Comparison of ENCODE assay signal across 8 mouse cellular contexts in the genomic region with DNA sequence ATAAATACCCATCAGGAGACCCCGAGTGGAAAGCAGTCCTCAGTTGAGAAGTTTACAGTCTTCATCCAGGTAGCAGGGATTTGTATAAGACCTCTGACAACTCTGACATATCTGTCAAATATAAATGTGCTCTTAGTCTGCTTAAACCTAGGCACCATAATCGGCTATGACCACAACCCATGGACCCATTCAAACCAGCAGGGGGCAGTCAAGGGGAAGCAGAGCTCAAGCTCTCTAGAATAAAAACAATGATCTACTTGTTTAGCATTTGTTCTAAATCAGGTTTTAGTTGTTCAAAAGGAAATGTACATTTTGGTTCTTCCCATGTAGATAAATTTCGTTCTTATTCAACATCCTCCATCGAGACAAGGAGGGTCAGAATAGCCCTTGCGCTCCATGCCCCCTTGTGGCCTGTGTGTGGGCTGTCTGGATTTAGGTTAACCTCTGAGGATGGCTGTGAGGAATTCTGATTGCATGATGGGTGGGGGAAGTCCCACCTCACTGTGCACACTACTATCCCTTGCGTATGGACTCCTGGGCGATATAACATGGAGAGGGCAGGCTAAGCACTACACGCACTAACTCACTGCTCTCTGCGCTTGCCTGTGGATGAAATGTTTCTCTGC. TPM values are rescaled to one million over a fixed set of nuclear protein-coding genes. Genes with fewer than 3 reads are reported as not detected.
DNase-seq lines count a peak whose midpoint lies in the region; ATAC-seq and TF ChIP-seq lines count a peak whose summit lies in the region.

No protein-coding gene starts in this region.

- ATAC-seq in heart, embryonic 11.5 days (replicated peaks; ENCODE audit: insufficient number of reproducible peaks, low FRiP score, low TSS enrichment): no peak
- peak; percentile 71 for ATAC-seq in erythroblast, adult 5-6 weeks (replicated peaks; ENCODE audit: low FRiP score, poor library complexity, severe bottlenecking)
- no peak for ATAC-seq in liver, postnatal 0 days

- peaks cover 3% of the 10 kb centered on the region for H3K36me3 ChIP-seq in heart, embryonic 11.5 days (ENCODE audit: control insufficient read depth, insufficient read depth, low read length)
- H3K36me3 ChIP-seq in ES-E14 (ENCODE audit: control insufficient read depth, insufficient read depth, low read length, poor library complexity, severe bottlenecking): peaks cover 10% of the 10 kb centered on the region; the same call in 1 of the 2 replicates
- H3K36me3 ChIP-seq in liver, postnatal 0 days (replicated peaks; ENCODE audit: insufficient read depth, low read length): peaks cover 27% of the 10 kb centered on the region

- no peak for TF ChIP-seq EP300 in liver, postnatal 0 days (IDR thresholded peaks at IDR 0.05; ENCODE audit: low read depth)

- peak; percentile 72 for TF ChIP-seq CTCF in liver, postnatal 0 days (IDR thresholded peaks at IDR 0.05; ENCODE audit: low read depth)

- intact Hi-C loops in heart, postnatal 10 days (cut with DNase I): no loop called here

- no peaks in the 10 kb centered on the region for H3K9me3 ChIP-seq in heart, embryonic 11.5 days (replicated peaks; ENCODE audit: control insufficient read depth, low read length)
- H3K9me3 ChIP-seq in ES-E14 (ENCODE audit: control insufficient read depth, insufficient read depth, low read depth, low read length): no peaks in the 10 kb centered on the region
- no peaks in the 10 kb centered on the region for H3K9me3 ChIP-seq in liver, postnatal 0 days (ENCODE audit: low read length)

- in situ Hi-C loops in ES-E14 (cut with MboI; ENCODE audit: low sequenced_read_pairs in 2 of 2, unreplicated experiment in 2 of 2): no loop called here

- H3K9ac ChIP-seq in heart, embryonic 11.5 days (ENCODE audit: low read depth, low read length): no peak overlapping the region
- no peak overlapping the region for H3K9ac ChIP-seq in ES-E14 (ENCODE audit: insufficient read depth, low read depth, low read length, poor library complexity, severe bottlenecking)
- no peak overlapping the region for H3K9ac ChIP-seq in liver, postnatal 0 days (replicated peaks)

- WGBS in heart, embryonic 11.5 days (ENCODE audit: insufficient replicate concordance): 84% methylated on average over 9 of the region's 9 CpGs
- WGBS in liver, postnatal 0 days (ENCODE audit: insufficient replicate concordance): 76% methylated on average over 9 of the region's 9 CpGs

- H3K4me2 ChIP-seq in heart, embryonic 11.5 days: no peak overlapping the region
- no peak overlapping the region for H3K4me2 ChIP-seq in liver, postnatal 0 days (ENCODE audit: low read depth, low read length)

- H3K27me3 ChIP-seq in heart, embryonic 11.5 days (ENCODE audit: control insufficient read depth, insufficient read depth, low read length): no peaks in the 10 kb centered on the region
- no peaks in the 10 kb centered on the region for H3K27me3 ChIP-seq in liver, postnatal 0 days (ENCODE audit: insufficient read depth, low read length)

- DNase-seq in heart, postnatal 10 days: peak; percentile 21 to 53
- DNase-seq in A20 (ENCODE audit: low read depth, low spot score) (peak; percentile 44), ES-E14 (ENCODE audit: low read depth, low spot score) (peak; percentile 35)
- DNase-seq in liver, postnatal 0 days: peak; percentile 57
- DNase-seq in thymus, postnatal 10 days (ENCODE audit: low spot score in 2 of 2): peak; percentile 14 to 56
- DNase-seq in heart, adult 9 months (ENCODE audit: low spot score in 2 of 2): no peak

- peaks cover 10% of the 10 kb centered on the region; the same call in 1 of the 2 replicates for H3K4me1 ChIP-seq in heart, embryonic 11.5 days (ENCODE audit: control insufficient read depth, insufficient read depth, low read length)
- H3K4me1 ChIP-seq in ES-E14 (ENCODE audit: control insufficient read depth in 2 of 2, insufficient read depth in 2 of 2, low read length in 2 of 2, poor library complexity in 1 of 2): no peaks in the 10 kb centered on the region
- H3K4me1 ChIP-seq in liver, postnatal 0 days (ENCODE audit: insufficient read depth): peaks cover 6% of the 10 kb centered on the region; the same call in 1 of the 2 replicates

- H3K4me3 ChIP-seq in heart, embryonic 11.5 days (ENCODE audit: low read depth, low read length): no peak overlapping the region
- H3K4me3 ChIP-seq in ES-E14 (ENCODE audit: insufficient read depth in 1 of 2, low read depth in 1 of 2, low read length in 2 of 2, poor library complexity in 1 of 2, severe bottlenecking in 1 of 2): no peak overlapping the region
- H3K4me3 ChIP-seq in liver, postnatal 0 days (ENCODE audit: low read depth, low read length): no peak overlapping the region

- no peak overlapping the region for H3K27ac ChIP-seq in heart, embryonic 11.5 days (ENCODE audit: low read depth, low read length)
- H3K27ac ChIP-seq in ES-E14 (ENCODE audit: insufficient read depth, low read depth, low read length, poor library complexity, severe bottlenecking): no peak overlapping the region
- no peak overlapping the region for H3K27ac ChIP-seq in liver, postnatal 0 days (ENCODE audit: low read depth)

TF ChIP-seq in ES-E14, 5 proteins besides CTCF, POLR2A, EP300 and RAD21:
- no peak for TF ChIP-seq CHD2 (IDR thresholded peaks at IDR 0.05; ENCODE audit: low read depth, low read length)
- no peak; the same call in 1 of the 2 replicates for TF ChIP-seq ZC3H11A (IDR thresholded peaks at IDR 0.05; ENCODE audit: borderline replicate concordance, low read depth, low read length)
- TF ChIP-seq ZNF384 (IDR thresholded peaks at IDR 0.05; ENCODE audit: low read depth, low read length): no peak

RNA-seq across cellular contexts. Expression of gene Thumpd2, which starts 19.2 kb away (rescaled TPM):
- 1 to 10 TPM; 5.5 to 7.6 TPM for total RNA-seq in heart, postnatal 10 days (2021)
- polyA plus RNA-seq in heart, embryonic 11.5 days (2014; fragmentation: Nextera tagmentation; extraction: Ambion mirVana): 11.0 and 12.0 TPM in 2 replicates
- 7.1 and 7.8 TPM in 2 replicates for total RNA-seq in ES-E14 (2012; rRNA removed)
- 3.3 and 3.6 TPM in 2 replicates for total RNA-seq in erythroblast, adult 5-6 weeks (2015; ENCODE audit: low replicate concordance)
- 1.4 and 2.5 TPM in 2 replicates for total RNA-seq in erythroblast, adult 5-6 weeks (2017; ENCODE audit: low replicate concordance)
- 4.6 and 5.0 TPM in 2 replicates for polyA plus RNA-seq in liver, postnatal 0 days (2015; fragmentation: Nextera tagmentation; extraction: Ambion mirVana)

Comparison
In these comparisons a context has a peak if more than half of its experiments do, and no peak if none do; other contexts are left out.
1. DNase-seq: peak in heart, postnatal 10 days (2 of 2), A20 (single experiment), ES-E14 (single experiment), liver, postnatal 0 days (single experiment) and thymus, postnatal 10 days (2 of 2); none in heart, adult 9 months (0 of 2).